Mouse (Mus musculus) T-helper 17 cell (primary cell): Measurements from ENCODE around the gene Fndc7.

Experiments used
- in situ Hi-C, 2 experiments: fragments of 300-600 bp; cut with MboI, MseI; formaldehyde crosslinking; loops; 1 replicate in 1 of 2; 2 replicates in 1 of 2; pipeline ENCODE4 v1.15.1; 2025; ENCODE audit warnings: high pct_unique_total_duplicates in 2 of 2

Gene Fndc7

DNA sequence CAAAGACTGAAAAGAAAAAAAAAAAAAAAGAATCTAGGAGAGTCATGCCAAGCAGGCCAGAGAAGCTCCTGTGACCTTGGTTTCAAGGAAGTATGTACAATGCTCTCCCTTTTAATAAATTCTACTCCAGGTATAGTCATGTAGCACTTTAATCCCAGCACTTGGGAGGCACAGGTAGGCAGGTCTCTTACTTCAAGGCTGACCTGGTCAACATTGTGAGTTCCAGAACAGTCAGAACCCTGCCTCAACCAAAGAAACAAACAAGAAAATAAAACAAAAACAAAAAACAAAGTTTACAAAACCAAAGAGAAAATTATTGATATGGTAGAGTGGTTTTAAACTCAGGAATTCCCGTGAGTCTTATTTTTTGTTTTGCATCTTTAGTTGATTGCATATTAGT is at the start of gene Fndc7:
Gene Fndc7 (minus strand): TSS at position 101 of the 400 bp plus-strand sequence.
- in situ Hi-C loops, result no loop called here

DNA sequence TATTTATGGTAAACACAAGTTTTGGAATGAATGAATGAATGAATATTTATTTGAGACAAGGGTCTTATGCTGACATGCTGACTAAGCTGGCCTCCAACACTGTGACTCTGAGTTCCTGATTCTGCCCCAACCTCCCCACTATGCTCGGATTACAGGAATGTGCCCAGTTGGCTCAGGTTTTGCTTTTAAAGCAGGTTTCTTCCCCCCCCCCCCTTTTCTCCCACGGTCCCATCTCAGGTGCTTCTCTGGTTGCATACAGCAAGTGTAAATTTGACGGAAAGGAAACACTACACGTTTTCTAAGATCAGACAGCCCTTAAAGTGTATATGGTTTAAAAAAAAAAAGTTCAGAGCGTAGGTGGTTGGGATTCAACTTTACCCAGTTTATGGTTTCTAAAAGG is 49.8 kb upstream of the Fndc7 start, which contains the start of gene Henmt1:
Gene Henmt1 (plus strand): TSS at position 301 of the 400 bp plus-strand sequence.
- in situ Hi-C loops, result no loop called here

DNA sequence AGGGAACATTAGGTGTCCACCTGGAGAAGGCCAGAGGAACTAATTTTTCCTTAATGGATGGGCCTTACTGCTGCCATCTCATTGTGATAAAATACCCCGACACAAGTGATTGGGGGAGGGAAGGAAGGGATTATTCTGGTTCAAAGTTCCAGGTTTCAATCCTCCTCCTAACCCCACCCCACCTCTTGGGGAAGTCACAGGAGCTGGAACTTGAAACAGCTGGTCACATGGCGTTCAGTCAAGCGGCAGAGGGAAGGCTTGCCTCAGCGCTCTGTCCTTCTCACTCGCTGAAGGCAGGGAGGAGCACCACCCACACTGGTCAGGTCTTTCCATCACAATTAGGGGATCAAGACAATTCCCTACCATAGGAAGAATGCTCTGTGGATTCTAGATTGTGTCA is 48.9 kb upstream of the Fndc7 start:
- in situ Hi-C loops, result no loop called here

DNA sequence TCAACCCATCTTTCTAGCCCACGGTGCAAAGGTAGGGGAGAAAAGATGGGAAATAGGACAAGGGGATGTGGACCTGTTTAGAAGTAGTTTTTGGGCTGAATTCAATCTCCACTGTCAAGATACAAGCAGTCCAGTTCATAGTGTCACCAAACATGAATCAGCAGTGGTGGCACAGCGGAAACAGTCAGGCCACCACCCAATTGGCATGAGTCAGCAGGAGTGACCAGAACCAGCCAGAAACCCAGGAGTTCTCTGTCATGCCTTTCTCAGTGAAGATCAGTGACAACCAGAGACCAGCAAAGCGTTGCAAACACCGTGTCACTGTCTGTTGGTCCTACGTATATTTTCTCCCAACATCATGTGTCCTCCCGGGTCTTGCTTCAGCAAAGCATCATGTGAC is 43.7 kb upstream of the Fndc7 start:
- in situ Hi-C loops, result no loop called here

DNA sequence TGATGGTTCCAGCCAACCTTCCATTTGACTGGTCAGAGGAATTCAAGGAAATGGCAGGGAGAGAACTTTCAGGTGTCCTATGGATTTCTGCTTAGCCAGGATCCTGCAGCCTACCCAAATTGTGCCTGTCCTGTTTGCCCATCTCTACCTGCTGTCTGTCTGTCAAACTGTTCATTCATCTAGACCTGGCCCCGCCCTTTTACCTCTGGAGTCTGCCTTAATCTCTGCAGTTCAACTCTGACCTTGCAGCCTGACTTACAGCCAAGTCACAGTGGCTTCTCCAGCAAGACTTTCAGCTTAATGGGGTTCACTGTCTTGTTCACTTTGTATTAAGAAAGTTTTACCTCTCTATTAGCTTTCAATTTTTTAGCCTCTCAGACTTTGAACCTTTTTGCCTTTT is 36.5 kb upstream of the Fndc7 start:
- in situ Hi-C loops, result no loop called here

DNA sequence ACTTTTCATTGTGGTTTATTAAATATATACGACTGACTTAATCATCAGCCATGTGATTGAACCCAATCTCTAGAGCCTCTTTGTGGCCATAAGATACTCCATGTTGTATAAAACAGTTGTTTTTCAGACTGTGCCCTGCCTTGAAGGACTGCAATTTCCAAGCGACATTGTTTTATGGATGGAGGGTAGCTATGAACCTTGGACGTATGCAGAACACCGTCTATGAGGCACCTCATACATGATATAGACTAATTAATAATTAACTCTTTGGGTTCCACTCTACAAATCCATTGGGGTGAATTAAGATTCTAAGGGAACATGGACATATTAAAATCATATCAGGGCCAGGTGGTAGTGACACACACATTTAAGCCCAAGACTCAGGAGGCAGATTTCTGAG is 35.9 kb upstream of the Fndc7 start:
- in situ Hi-C loops, result no loop called here

DNA sequence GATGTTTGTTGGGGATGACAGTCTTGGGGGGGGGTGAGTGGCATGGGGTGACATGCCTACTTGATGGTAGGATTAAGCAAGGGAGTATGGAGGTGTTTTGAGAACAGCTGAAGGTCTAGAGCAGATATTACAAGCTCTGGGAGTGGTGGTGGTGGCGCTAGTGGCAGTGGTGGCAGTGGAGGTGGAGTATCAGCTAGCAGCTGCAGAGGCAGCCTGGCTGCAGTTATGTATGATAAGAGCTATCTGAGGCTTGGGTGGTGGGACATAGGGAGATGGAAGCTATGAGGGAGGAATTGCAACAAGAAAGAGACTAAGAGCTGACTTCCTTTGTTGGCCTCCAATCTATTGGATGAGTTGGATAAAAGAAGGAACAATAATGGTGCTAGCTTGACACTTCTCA is 32.0 kb upstream of the Fndc7 start:
- in situ Hi-C loops, result no loop called here

DNA sequence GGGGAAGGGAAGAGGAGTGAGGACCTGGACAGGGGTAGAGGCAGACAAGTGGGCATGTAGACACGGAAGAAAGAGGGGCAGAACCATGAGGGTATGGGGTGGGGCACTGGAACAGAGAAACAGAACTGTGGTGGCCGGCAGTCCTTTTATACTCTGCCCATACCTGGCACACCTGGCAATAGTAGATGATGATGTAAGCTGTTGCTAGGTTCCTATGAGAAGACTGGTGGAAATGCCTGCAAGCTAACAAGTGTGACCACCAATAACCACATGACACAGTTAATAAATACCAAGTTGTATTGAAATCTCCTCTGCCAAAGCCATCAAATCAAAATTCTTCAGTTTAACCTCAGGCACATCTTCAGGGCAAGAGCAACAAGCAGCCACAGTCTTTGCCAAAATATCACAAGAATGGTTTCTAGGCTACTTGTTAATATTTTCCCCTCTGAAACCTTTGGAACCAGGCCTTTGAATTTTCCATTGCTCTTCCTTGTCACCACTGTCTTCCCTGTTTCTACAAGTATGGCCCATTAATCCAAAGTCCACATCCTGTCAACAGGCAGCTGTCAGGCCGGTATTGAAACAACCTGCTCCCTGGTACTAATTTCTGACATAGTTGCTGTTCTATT is 30.7 kb upstream of the Fndc7 start:
- in situ Hi-C loops, result no loop called here

DNA sequence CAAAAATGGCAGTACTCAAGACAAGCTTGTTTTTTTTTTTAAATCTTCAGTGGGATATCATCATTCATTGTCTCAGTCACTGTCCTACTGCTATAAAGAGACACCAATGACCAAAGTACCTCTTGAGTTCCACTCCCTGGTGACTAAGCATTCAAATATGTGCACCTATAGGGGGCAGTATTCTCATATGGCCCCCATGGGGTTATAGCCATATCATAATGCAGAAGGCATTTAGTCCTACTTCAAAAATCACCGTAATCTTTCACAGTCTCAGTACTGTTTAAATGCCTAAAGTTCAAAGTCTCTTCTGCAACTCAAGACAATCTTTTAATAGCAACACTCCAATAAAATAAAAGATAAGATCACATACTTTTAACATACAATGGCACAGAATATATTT is 29.0 kb upstream of the Fndc7 start:
- in situ Hi-C loops, result loop anchor here in 1 of 2 experiments (10.0 kb wide), 1 partner anchor 234 kb away; no protein-coding TSS in a partner anchor

DNA sequence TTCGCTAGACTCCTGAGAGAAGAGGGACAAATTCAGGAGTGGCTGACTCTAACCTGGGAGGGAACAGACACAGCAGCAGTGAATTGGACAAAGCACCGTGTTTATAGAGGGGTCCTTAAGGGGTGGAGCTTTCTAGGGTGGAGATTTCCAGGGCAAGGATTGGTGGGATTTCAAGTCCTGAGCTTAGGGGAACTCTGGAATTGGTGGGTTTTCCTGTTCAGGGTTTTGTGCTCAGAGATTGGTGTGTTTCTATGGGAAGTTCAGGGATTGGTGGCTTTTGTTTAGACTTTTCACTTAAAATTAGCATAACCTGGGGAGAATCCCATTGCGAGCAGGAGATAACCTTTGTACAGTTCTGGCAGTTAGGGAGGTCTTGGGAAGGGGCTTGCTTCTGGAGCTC is 28.2 kb upstream of the Fndc7 start:
- in situ Hi-C loops, result loop anchor here in 1 of 2 experiments (10.0 kb wide), 1 partner anchor 233 kb away; no protein-coding TSS in a partner anchor

DNA sequence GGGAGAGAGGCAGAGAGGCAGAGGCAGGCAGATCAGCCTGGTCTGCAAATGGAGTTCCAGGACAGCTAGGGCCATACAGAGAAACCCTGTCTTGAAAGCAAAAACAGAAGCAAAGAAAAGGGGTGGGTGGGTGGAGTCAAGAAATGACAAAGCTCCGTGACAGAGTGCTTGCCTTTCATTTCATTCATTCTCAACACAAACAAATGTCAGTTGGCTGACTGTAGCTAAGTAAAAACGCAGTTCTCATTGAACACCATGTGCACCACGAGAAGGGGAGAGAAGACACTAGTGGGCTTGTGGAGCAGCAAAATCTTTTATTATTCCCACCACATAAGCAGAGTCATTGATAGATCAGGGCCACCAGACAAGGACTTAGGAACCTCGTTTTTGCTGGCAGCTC is 27.0 kb upstream of the Fndc7 start:
- in situ Hi-C loops, result loop anchor here in 1 of 2 experiments (10.0 kb wide), 1 partner anchor 232 kb away; no protein-coding TSS in a partner anchor

DNA sequence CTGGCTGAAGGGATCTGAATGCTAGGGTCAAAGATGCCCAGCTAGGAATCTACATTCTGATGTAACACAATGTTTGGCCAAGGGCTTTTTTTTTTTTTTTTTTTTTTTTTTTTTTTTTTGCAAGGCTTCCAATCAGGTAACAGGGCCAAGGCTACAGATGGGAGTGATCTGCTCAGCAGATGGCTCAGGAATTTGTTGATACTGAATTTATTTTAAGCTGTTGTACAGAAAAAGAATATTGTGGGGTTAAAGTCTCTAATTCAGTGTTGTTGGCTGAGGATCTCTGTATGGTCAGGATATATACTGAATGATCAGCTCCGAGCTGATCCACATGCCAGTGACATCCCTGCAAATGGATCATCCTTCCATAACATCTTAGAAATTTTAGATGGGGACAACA is 26.2 kb upstream of the Fndc7 start:
- in situ Hi-C loops, result loop anchor here in 1 of 2 experiments (10.0 kb wide), 1 partner anchor 231 kb away; no protein-coding TSS in a partner anchor

DNA sequence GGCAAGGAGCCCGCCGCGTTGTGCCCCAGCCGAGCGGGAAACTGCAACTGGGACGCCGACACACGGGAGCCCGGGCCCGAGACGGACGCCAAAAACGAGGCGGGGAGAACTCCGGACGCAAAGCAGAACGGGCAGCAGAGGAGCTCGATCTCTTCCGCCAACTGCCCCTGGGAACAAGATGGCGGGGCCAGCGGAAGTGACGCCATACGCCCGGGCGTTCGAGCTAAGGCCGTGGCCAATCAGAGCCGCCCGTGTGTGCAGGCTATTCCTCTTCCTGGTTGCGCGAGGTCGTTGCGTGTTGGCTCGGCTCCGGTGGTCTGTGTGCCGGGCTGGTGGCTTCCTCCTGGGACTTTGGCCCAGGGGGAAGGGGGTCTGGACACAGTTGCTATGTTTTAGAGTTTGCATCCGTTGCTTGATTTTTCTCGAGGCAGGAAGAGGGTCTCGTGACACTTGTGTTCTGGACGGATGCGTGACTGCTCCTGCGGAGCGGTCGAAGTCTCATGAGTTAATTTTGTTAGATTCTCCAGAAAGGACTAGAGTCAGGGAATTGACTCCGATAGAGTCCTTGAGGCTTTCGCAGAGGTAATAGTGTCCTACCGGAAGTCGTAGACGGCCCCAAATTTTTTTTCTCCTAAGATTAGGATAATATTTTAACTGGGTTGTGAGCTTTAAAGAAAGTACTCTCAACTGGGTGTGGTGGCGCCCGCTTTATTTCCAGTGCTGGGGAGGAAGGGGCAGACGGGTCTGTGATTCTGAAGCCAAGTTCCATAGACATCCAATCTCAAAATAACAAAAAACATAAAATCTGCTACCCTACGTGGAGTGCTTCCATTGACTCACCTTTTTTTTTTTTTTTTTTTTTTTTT is 22.0 kb upstream of the Fndc7 start, which contains the start of gene Prpf38b:
Gene Prpf38b (minus strand): TSS at position 180 of the 866 bp plus-strand sequence.
- in situ Hi-C loops, result loop anchor here in 1 of 2 experiments (10.0 kb wide), 1 partner anchor 227 kb away; no protein-coding TSS in a partner anchor

DNA sequence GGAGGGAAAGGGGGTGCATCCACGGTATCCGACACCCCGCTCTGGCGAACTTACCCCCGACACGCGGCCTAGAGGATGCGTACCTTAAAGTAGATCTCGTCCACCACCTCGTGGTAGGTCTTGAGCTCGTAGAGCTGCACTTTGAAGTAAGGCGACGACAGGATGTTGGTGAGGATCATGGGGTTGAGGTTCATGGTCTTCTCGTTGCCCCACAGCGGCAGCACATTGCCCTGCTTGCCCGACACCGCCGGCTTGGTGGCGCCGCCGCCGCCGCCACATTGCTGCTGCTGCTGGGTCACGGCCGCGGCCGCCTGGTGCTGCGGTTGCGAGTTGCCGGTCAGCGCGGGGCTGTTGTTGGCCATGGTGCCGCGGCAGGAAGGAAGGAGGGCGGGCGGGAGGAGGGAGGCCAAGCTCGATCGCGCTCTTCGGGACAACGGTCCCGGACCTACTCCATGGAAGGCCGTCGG is 21.3 kb upstream of the Fndc7 start:
- in situ Hi-C loops, result loop anchor here in 1 of 2 experiments (10.0 kb wide), 1 partner anchor 226 kb away; no protein-coding TSS in a partner anchor

DNA sequence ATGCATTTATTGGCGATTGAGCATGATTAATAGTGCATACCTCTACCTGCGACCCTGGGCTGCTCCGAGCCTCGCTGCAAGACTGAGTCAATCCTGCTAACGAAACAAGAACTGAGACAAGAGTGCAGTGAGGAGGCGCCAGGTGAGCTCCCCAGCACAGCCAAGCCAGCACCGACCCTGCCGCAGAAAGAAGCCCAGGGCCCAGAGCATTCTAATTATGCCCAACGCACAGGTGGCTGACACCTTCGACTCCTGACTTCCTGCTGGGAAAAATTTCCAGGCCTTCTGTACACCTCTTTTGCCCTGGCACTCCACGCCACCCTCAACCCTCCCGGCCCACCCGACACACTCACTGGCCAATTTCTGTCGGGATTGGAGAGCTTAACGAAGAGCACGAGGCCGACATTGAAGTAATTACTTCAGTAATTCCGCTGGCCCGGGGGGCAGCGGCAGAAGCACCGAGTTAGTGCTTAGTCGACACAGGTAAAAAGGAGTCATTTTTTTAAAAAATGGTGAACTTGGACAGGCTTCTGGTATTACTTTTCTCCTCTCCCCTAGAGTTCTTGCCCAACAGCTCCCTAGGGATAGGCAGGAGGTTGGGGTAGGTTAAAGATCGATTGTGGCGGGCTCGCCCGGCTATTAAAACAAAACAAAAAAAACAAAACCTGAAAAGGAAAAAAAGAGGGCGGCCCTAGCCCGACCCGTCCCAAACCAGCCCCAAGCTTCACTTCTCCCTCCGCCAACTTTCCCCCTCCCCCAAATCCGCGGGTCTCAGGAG is 20.7 kb upstream of the Fndc7 start:
- in situ Hi-C loops, result loop anchor here in 1 of 2 experiments (10.0 kb wide), 1 partner anchor 226 kb away; no protein-coding TSS in a partner anchor

DNA sequence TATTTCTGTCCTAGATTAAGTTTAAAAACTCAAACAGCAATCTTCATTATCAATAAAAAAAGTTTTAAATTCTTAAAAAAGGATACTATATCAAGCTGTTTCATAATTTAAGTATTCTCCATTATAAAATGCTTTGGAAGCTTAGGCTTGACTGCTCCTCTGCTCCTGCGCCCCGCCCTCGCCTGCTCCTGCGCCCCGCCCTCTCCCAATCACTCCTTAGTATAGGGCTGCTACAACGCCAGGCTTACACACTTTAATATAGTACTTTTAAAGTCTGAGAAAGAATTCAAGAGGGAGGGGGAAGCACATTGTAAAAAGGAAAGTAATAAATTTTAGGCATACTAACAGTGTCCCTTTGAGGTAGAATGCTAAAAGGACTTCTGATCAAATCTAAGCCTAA is 13.1 kb upstream of the Fndc7 start:
- in situ Hi-C loops, result loop anchor here in 1 of 2 experiments (5.0 kb wide), 1 partner anchor 56 kb away; no protein-coding TSS in a partner anchor

DNA sequence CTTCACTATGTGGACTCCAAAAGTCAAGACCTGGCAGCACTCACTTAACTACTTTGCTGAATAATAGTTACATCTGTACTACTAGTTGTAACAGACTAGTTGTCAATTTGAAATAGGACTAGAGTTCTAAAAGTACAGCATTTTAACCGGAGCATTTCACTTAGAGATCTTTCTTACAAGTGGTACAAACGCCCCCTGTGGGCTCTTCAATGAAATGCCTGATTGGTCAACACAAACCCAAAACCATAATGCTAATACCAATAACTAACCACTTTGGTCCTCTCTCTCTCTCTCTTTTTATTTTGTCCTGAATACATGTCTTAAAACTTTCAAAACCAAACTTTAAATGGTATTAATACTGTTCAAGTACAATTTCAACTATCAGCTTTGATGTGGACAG is 12.2 kb upstream of the Fndc7 start:
- in situ Hi-C loops, result loop anchor here in 1 of 2 experiments (5.0 kb wide), 1 partner anchor 55 kb away; no protein-coding TSS in a partner anchor

DNA sequence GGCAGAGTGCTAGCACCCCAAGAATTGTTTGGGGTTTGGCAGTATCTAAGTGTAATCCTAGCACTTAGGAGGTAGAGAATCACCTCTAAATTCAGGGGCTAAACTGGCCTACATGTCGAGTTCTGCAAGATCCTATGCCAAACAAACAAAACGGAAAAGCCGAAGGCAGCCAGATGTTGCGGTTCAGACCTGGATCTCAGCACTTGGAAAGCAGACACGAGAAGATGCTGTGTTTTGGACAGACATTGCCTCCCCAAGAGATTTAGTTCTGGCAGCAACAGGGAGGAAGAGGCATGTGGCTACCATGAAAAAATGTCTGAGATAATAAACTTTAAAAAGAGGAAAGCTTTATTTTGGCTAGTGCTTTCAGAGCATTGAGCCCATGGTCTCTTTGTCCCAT is 10.9 kb upstream of the Fndc7 start:
- in situ Hi-C loops, result loop anchor here in 1 of 2 experiments (5.0 kb wide), 1 partner anchor 53 kb away; no protein-coding TSS in a partner anchor

DNA sequence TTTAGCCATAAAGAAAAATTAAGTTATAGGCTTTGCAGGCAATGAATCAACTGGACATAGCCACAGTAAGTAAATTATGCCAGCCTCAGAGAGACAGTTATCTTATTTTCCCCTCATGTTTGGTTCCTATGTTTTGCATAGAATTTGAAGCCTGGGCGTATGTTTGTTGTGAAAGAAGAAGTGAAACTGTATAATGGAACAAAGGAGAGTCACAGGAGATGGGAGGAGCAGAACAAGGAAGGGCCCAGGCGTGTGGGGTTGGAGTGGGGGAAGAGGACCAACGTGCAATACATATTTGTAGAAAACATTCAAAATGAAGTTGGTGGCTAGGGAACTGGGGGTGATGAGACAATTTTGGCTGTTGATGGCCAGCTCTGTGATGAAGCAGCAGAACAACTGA is 10.3 kb upstream of the Fndc7 start:
- in situ Hi-C loops, result loop anchor here in 1 of 2 experiments (5.0 kb wide), 1 partner anchor 53 kb away; no protein-coding TSS in a partner anchor

DNA sequence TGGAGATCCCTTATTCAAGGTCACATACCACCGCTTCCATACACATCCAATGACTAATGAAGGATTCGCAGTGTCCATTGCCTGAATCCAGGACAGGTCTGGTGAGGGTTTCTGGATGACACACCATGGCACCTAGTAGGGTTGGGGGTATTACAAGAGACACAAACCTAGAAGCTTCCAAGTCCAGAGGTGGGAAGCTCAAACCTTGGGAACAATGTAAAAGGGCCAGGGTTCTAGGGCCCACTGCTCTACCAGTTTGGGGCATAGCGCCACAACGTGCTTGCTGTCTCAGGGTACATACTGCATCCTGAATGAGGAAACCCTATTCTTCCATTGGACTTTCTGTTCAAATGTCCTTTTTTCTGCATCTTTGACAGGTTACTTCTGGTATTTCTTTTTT is 8.8 kb upstream of the Fndc7 start:
- in situ Hi-C loops, result no loop called here

DNA sequence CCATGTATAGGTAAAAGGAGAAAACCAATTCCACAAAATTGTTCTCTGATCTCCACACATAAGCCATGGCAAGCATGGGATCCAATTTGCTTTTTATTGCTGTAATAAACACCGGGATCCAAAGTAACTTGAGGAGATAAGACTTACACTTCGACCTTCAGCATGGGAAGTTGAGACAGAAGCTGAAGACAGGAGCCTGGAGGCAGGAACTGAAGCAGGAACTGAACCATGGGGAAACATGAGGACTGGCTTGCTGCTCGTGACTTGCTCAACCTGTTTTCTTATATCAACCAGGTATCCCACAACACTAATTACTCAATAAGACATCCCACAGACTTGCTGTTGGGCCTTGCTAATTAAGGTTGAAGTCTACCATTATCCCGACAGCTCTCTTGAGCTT is 3.1 kb upstream of the Fndc7 start:
- in situ Hi-C loops, result no loop called here
